Mouse (Mus musculus): Measurements from ENCODE around the gene Dlgap4. TPM values are rescaled to one million over a fixed set of nuclear protein-coding genes. Genes with fewer than 3 reads are reported as not detected.

Dlgap4 gene
- polyA plus RNA-seq, 1 experiment from 2014 or later = 230 TPM

DNA sequence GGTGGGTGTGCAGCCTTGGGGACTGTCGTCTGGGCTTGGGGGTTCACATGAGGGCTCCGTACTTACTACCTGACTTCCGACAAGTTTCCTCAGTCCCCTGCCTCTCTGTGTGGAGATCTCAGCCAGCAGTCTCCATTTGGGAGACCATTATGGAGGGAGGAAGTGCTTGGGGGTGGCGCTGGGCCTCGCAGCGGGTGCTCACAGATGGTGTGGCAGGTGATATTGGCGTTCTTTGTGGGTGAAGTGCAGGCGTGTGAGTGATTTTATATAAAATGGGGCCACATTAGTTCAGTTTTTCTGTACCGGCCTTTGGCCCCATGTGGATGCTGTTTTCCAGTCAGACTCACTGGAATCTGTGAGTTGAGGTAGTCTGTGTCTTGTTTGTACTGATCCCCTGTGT is 12.6 kb downstream of the Dlgap4 start:
- no peak overlapping the region for H3K4me2 ChIP-seq (ENCODE audit: low read depth, low read length)
- ATAC-seq (ENCODE audit: low read depth) = no peak
- H3K9ac ChIP-seq (replicated peaks; ENCODE audit: low read depth, low read length) = no peak overlapping the region
- no peaks in the 10 kb centered on the region for H3K9me3 ChIP-seq (ENCODE audit: control insufficient read depth, low read length)
- no peaks in the 10 kb centered on the region for H3K36me3 ChIP-seq (ENCODE audit: control insufficient read depth, insufficient read depth, low read length)
- H3K27ac ChIP-seq (ENCODE audit: low read depth, low read length) = no peak overlapping the region
- 92% methylated on average over 9 of the region's 9 CpGs for WGBS
- no peak overlapping the region for H3K4me3 ChIP-seq (ENCODE audit: low read depth, low read length)
- no peaks in the 10 kb centered on the region for H3K4me1 ChIP-seq (ENCODE audit: control insufficient read depth, insufficient read depth, low read length)
- no peaks in the 10 kb centered on the region for H3K27me3 ChIP-seq (ENCODE audit: control insufficient read depth, insufficient read depth, low read length)

DNA sequence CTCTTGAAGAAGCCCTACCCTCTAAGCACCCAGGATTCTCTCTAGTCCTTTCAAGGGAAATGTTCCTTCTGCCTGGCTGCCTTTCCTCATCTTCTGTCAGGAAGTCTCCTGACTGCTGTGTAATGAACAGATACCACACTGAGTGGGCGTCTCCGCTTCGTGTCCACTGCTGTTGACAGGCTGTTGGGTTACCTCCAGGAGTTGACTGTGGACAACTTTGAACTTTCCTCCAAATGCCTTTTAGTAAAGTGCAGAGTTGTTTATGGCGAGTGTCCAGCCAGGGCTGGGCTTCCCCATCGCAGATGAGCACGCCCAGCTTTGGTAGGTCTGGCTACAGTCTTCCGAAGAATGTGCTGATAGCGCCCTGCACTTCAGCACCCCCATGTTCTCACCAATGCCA is 13.0 kb downstream of the Dlgap4 start:
- no peak for ATAC-seq (ENCODE audit: low read depth)
- H3K9me3 ChIP-seq (ENCODE audit: control insufficient read depth, low read length) = no peaks in the 10 kb centered on the region
- H3K27ac ChIP-seq (ENCODE audit: low read depth, low read length) = no peak overlapping the region
- WGBS = 88% methylated on average over 8 of the region's 8 CpGs
- no peak overlapping the region for H3K4me3 ChIP-seq (ENCODE audit: low read depth, low read length)
- H3K36me3 ChIP-seq (ENCODE audit: control insufficient read depth, insufficient read depth, low read length) = no peaks in the 10 kb centered on the region
- H3K27me3 ChIP-seq (ENCODE audit: control insufficient read depth, insufficient read depth, low read length) = no peaks in the 10 kb centered on the region
- no peaks in the 10 kb centered on the region for H3K4me1 ChIP-seq (ENCODE audit: control insufficient read depth, insufficient read depth, low read length)
- H3K4me2 ChIP-seq (ENCODE audit: low read depth, low read length) = no peak overlapping the region
- H3K9ac ChIP-seq (replicated peaks; ENCODE audit: low read depth, low read length) = no peak overlapping the region

DNA sequence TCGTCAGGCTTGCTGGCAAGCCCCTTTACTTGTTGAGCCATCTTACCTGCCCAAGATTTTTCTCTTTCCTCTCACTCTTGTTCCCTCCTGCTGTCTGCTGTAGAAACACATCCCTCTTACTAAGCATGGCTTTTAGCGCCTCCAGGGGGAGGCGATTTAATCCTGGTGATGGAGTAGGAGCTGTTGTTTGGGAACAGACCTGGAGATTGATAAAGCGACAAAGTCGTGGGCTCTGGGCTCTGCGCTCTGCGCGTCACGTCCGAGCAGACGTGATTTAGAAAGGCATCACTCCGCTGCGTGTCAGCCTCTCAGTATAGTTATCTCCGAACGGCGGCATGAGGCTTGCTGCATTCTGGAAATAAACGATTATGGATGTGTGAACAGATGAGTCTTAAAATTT is 14.4 kb downstream of the Dlgap4 start:
- no peak overlapping the region for H3K4me3 ChIP-seq (ENCODE audit: low read depth, low read length)
- no peaks in the 10 kb centered on the region for H3K4me1 ChIP-seq (ENCODE audit: control insufficient read depth, insufficient read depth, low read length)
- H3K9me3 ChIP-seq (ENCODE audit: control insufficient read depth, low read length) = no peaks in the 10 kb centered on the region
- WGBS = 74% methylated on average over 17 of the region's 17 CpGs
- no peaks in the 10 kb centered on the region for H3K27me3 ChIP-seq (ENCODE audit: control insufficient read depth, insufficient read depth, low read length)
- H3K36me3 ChIP-seq (ENCODE audit: control insufficient read depth, insufficient read depth, low read length) = no peaks in the 10 kb centered on the region
- H3K27ac ChIP-seq (ENCODE audit: low read depth, low read length) = no peak overlapping the region
- no peak overlapping the region for H3K9ac ChIP-seq (replicated peaks; ENCODE audit: low read depth, low read length)
- H3K4me2 ChIP-seq (ENCODE audit: low read depth, low read length) = no peak overlapping the region
- no peak for ATAC-seq (ENCODE audit: low read depth)

DNA sequence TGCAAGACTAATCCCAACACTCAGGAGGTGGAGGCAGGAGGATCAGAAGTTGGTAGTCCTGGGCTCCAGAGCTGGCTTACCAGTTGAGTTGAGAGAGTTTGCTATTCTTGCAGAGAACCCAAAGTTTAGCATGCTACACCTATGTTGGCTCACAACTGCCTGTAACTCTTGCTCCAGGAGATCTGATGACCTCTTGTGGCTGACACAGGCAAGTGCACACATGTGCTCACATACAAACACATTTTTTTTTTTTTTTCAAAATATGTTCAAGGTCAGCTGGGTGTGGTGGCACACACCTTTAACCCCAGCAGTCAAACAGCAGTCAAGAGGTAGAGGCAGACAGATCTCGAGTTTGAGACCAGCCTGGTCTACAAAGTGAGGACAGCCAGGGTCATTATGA is 16.8 kb downstream of the Dlgap4 start:
- H3K27ac ChIP-seq (ENCODE audit: low read depth, low read length) = no peak overlapping the region
- no peaks in the 10 kb centered on the region for H3K36me3 ChIP-seq (ENCODE audit: control insufficient read depth, insufficient read depth, low read length)
- no peaks in the 10 kb centered on the region for H3K4me1 ChIP-seq (ENCODE audit: control insufficient read depth, insufficient read depth, low read length)
- no peaks in the 10 kb centered on the region for H3K9me3 ChIP-seq (ENCODE audit: control insufficient read depth, low read length)
- H3K4me3 ChIP-seq (ENCODE audit: low read depth, low read length) = no peak overlapping the region
- H3K9ac ChIP-seq (replicated peaks; ENCODE audit: low read depth, low read length) = no peak overlapping the region
- 80% methylated on average over 1 of the region's 1 CpGs for WGBS
- ATAC-seq (ENCODE audit: low read depth) = no peak
- no peak overlapping the region for H3K4me2 ChIP-seq (ENCODE audit: low read depth, low read length)
- no peaks in the 10 kb centered on the region for H3K27me3 ChIP-seq (ENCODE audit: control insufficient read depth, insufficient read depth, low read length)

DNA sequence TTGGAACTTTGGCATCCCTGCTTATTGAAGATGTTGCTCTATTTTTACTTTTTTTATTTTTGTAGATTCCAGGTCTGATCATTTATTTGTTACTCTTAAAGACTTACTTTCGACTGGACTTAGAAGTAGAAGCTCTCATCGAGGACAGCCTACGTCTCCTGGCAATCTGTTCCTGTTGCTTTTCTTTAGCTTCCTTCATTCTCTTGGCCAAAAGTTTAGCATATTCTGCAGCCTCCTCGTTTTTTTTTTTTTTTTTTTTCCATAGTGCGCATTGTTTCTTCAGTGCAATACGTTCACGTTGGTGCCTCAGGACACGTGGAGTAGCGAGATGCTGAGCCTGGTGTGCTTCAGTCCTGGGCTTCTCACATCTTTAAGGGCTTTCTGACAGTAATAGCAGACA is 19.2 kb downstream of the Dlgap4 start:
- Histone ChIP-seq H3K36me3 (ENCODE audit: control insufficient read depth, insufficient read depth, low read length) (no peaks in the 10 kb centered on the region), H3K27me3 (ENCODE audit: control insufficient read depth, insufficient read depth, low read length) (no peaks in the 10 kb centered on the region), H3K9me3 (ENCODE audit: control insufficient read depth, low read length) (no peaks in the 10 kb centered on the region), H3K27ac (ENCODE audit: low read depth, low read length) (no peak overlapping the region), H3K4me1 (ENCODE audit: control insufficient read depth, insufficient read depth, low read length) (no peaks in the 10 kb centered on the region), H3K4me2 (ENCODE audit: low read depth, low read length) (no peak overlapping the region), H3K4me3 (ENCODE audit: low read depth, low read length) (no peak overlapping the region), H3K9ac (replicated peaks; ENCODE audit: low read depth, low read length) (no peak overlapping the region)
- ATAC-seq (ENCODE audit: low read depth) = no peak
- WGBS = 89% methylated on average over 9 of the region's 9 CpGs

DNA sequence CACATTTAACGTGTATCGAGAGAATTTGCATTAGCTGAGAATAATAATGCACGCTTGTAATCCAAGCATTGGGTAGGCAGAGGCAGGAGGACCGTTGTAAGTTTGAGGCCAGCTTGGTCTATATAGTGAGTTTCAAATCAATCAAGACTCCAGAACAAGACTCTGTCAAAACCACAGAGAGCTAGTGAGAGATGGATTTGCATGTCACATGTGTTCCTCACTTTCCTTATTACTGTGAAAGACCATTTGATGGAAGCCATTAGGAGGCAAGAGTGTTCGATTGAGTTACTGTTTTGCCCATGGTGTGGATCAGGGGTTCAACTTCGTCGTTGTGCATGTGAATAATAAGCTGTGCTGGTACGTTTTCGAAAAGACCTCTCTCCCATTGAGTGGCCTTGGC is 21.6 kb downstream of the Dlgap4 start:
- Histone ChIP-seq H3K27me3 (ENCODE audit: control insufficient read depth, insufficient read depth, low read length) (no peaks in the 10 kb centered on the region), H3K27ac (ENCODE audit: low read depth, low read length) (no peak overlapping the region), H3K9me3 (ENCODE audit: control insufficient read depth, low read length) (no peaks in the 10 kb centered on the region), H3K4me3 (ENCODE audit: low read depth, low read length) (no peak overlapping the region), H3K4me2 (ENCODE audit: low read depth, low read length) (no peak overlapping the region), H3K36me3 (ENCODE audit: control insufficient read depth, insufficient read depth, low read length) (no peaks in the 10 kb centered on the region), H3K9ac (replicated peaks; ENCODE audit: low read depth, low read length) (no peak overlapping the region), H3K4me1 (ENCODE audit: control insufficient read depth, insufficient read depth, low read length) (no peaks in the 10 kb centered on the region)
- ATAC-seq (ENCODE audit: low read depth) = no peak
- 82% methylated on average over 9 of the region's 9 CpGs for whole genome bisulfite sequencing

DNA sequence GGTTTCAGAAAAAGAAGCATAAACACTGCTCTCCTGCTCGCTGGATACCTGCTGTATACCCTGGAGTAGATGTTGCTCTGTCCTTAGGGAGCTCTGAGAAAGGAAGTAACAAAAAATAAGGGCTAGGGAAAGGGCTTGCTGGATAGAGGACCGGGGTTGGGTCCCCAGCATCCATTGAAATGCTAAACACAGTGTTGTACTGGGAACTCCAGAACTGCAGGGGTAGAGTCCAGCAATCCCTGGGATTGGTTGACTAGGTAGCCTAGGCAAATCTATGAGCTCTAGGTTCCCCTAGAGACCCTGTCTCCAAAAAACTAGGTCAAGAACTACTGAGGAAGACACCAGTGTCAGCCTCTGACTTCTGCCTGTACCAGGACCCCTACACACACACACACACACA is 27.6 kb downstream of the Dlgap4 start:
- no peaks in the 10 kb centered on the region for H3K27me3 ChIP-seq (ENCODE audit: control insufficient read depth, insufficient read depth, low read length)
- no peak overlapping the region for H3K9ac ChIP-seq (replicated peaks; ENCODE audit: low read depth, low read length)
- H3K27ac ChIP-seq (ENCODE audit: low read depth, low read length) = no peak overlapping the region
- 46% methylated on average over 2 of the region's 2 CpGs for WGBS
- peaks cover 4% of the 10 kb centered on the region; the same call in 1 of the 2 replicates for H3K4me1 ChIP-seq (ENCODE audit: control insufficient read depth, insufficient read depth, low read length)
- no peaks in the 10 kb centered on the region for H3K9me3 ChIP-seq (ENCODE audit: control insufficient read depth, low read length)
- no peak overlapping the region for H3K4me2 ChIP-seq (ENCODE audit: low read depth, low read length)
- no peaks in the 10 kb centered on the region for H3K36me3 ChIP-seq (ENCODE audit: control insufficient read depth, insufficient read depth, low read length)
- no peak overlapping the region for H3K4me3 ChIP-seq (ENCODE audit: low read depth, low read length)
- no peak for ATAC-seq (ENCODE audit: low read depth)

DNA sequence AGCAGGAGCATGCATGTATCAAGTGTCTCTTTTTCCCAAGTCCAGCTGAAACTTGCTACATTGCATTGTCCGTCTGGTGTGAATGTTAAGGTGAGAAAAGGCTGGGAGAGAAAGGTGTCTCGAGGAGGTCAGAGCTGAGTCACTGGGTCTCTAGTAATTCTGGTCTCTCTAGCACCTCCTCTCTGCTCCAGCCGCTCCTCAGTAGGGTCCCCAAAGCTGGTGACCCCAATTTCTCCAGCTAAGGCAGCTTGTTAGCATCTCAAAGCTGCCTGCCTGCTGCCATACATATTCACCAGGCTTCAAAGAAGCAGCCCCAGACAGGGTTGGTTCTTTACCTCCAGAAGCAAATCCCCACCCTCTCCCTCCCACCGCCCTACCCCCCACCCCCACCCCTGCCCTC is 29.4 kb downstream of the Dlgap4 start:
- 28% methylated on average over 4 of the region's 4 CpGs for WGBS
- no peak for ATAC-seq (ENCODE audit: low read depth)
- H3K9ac ChIP-seq (replicated peaks; ENCODE audit: low read depth, low read length) = no peak overlapping the region

DNA sequence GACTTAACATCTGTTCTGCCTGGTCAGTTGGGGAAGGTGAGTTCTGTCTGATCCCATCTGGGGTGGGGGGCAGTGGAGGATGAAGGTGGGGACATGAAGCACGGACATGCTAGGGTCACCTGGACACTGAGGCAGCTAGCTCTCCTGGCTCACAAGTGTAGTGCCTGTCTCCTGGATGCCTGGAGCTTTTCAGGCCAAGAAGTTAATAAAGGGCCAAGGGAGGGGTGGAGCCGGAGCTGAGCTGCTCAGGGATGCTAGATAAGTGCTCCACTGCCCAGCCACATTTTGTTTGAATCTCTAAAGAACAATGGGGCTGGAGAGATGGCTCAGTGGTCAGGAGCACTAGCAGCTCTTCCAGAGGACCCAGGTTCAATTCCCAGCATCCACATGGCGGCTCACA is 29.9 kb downstream of the Dlgap4 start:
- WGBS = 36% methylated on average over 3 of the region's 3 CpGs
- no peaks in the 10 kb centered on the region for H3K9me3 ChIP-seq (ENCODE audit: control insufficient read depth, low read length)
- no peaks in the 10 kb centered on the region for H3K27me3 ChIP-seq (ENCODE audit: control insufficient read depth, insufficient read depth, low read length)
- H3K4me1 ChIP-seq (ENCODE audit: control insufficient read depth, insufficient read depth, low read length) = peaks cover 4% of the 10 kb centered on the region; the same call in 1 of the 2 replicates
- ATAC-seq (ENCODE audit: low read depth) = no peak
- no peak overlapping the region for H3K9ac ChIP-seq (replicated peaks; ENCODE audit: low read depth, low read length)
- no peaks in the 10 kb centered on the region for H3K36me3 ChIP-seq (ENCODE audit: control insufficient read depth, insufficient read depth, low read length)
- no peak overlapping the region for H3K4me2 ChIP-seq (ENCODE audit: low read depth, low read length)
- H3K4me3 ChIP-seq (ENCODE audit: low read depth, low read length) = no peak overlapping the region
- no peak overlapping the region for H3K27ac ChIP-seq (ENCODE audit: low read depth, low read length)

More for the DNA sequence above, 29.4 kb downstream of the Dlgap4 start:
- Histone ChIP-seq H3K4me2 (ENCODE audit: low read depth, low read length) (no peak overlapping the region), H3K4me1 (ENCODE audit: control insufficient read depth, insufficient read depth, low read length) (peaks cover 4% of the 10 kb centered on the region; the same call in 1 of the 2 replicates), H3K27ac (ENCODE audit: low read depth, low read length) (no peak overlapping the region), H3K9me3 (ENCODE audit: control insufficient read depth, low read length) (no peaks in the 10 kb centered on the region), H3K4me3 (ENCODE audit: low read depth, low read length) (no peak overlapping the region), H3K27me3 (ENCODE audit: control insufficient read depth, insufficient read depth, low read length) (no peaks in the 10 kb centered on the region), H3K36me3 (ENCODE audit: control insufficient read depth, insufficient read depth, low read length) (no peaks in the 10 kb centered on the region)

DNA sequence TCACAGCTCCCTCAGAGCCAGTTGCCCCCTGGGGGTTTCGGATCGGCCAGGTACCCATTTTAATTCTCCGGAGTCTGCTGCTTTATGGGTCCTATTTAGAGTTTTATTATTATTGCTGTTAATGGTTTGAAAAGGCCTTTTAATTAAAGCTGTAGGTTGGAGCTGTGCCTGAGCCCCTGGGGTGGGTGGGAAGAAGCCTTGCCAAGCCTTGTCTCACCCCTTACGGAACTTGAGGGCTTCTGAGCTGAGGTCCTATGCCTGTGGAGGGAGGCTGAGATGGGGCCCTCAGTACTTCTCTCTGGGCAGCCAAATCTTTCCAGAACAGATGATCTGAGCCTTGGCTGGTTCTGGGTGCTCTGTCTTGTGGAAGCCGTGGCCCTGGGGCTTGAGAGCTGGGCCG is 31.6 kb downstream of the Dlgap4 start:
- no peak overlapping the region for H3K27ac ChIP-seq (ENCODE audit: low read depth, low read length)
- H3K27me3 ChIP-seq (ENCODE audit: control insufficient read depth, insufficient read depth, low read length) = no peaks in the 10 kb centered on the region
- no peaks in the 10 kb centered on the region for H3K9me3 ChIP-seq (ENCODE audit: control insufficient read depth, low read length)
- no peaks in the 10 kb centered on the region for H3K36me3 ChIP-seq (ENCODE audit: control insufficient read depth, insufficient read depth, low read length)
- H3K9ac ChIP-seq (replicated peaks; ENCODE audit: low read depth, low read length) = no peak overlapping the region
- H3K4me3 ChIP-seq (ENCODE audit: low read depth, low read length) = no peak overlapping the region
- no peak overlapping the region for H3K4me2 ChIP-seq (ENCODE audit: low read depth, low read length)
- WGBS = 26% methylated on average over 6 of the region's 6 CpGs
- H3K4me1 ChIP-seq (ENCODE audit: control insufficient read depth, insufficient read depth, low read length) = peaks cover 4% of the 10 kb centered on the region; the same call in 1 of the 2 replicates
- ATAC-seq (ENCODE audit: low read depth) = no peak
